Mouse (Mus musculus) spleen, adult 2 months (tissue): ENCODE measurements around the gene Trmo. TPM values are rescaled to one million over a fixed set of nuclear protein-coding genes. Genes with fewer than 3 reads are reported as not detected.

Source experiments
- DNase-seq, 2 experiments: peaks; one replicate each; pipeline versions ENCODE4 v3.0.0 to v3.0.0-alpha.2; 2012 to 2021; ENCODE audit warnings: low spot score in 2 of 2, low read depth in 1 of 2
- H3K27ac ChIP-seq: fragments of 200-500 bp; 2 replicates; pipeline ENCODE4 v1.5.1; 2012; ENCODE audit warnings: low read length, inconsistent platforms; ENCODE audit not compliant: insufficient read depth
- H3K27me3 ChIP-seq: fragments of 200-500 bp; 2 replicates; pipeline ENCODE4 v1.6.1; 2012; ENCODE audit warnings: mild to moderate bottlenecking, moderate library complexity, low read length, inconsistent platforms; ENCODE audit not compliant: control insufficient read depth, insufficient read depth
- H3K36me3 ChIP-seq: fragments of 200-500 bp; 2 replicates; pipeline ENCODE4 v1.6.1; 2012; ENCODE audit warnings: mild to moderate bottlenecking, low read length, inconsistent platforms; ENCODE audit not compliant: control insufficient read depth, insufficient read depth
- H3K4me1 ChIP-seq: fragments of 200-500 bp; 2 replicates; pipeline ENCODE4 v1.6.1; 2011; ENCODE audit warnings: inconsistent platforms; ENCODE audit not compliant: control insufficient read depth, insufficient read depth, insufficient read length
- H3K4me3 ChIP-seq: fragments of 200-500 bp; 2 replicates; pipeline ENCODE4 v1.5.1; 2011; ENCODE audit warnings: mild to moderate bottlenecking, inconsistent platforms; ENCODE audit not compliant: insufficient read depth, insufficient read length; ENCODE audit errors: extremely low read depth
- CTCF ChIP-seq: fragments of 200-500 bp; IDR thresholded peaks from 2 replicates; pipeline ENCODE4 v1.5.1; 2011; ENCODE audit warnings: mild to moderate bottlenecking, inconsistent platforms; ENCODE audit not compliant: insufficient read depth, insufficient read length, insufficient replicate concordance; ENCODE audit errors: extremely low read depth
- POLR2A ChIP-seq: fragments of 200-500 bp; IDR thresholded peaks from 2 replicates; pipeline ENCODE4 v1.6.1; 2011; ENCODE audit warnings: low read depth, low read length, inconsistent platforms
- whole genome bisulfite sequencing: fragments of 180-500 bp; shearing (Covaris S2); methylation state at CpG from one replicate; pipeline ENCODE4 v1.1.7; 2018; 5-methylcytosine and 5-hydroxymethylcytosine counted together
- polyA plus RNA-seq: library from polyadenylated mRNA; depleted of rRNA; stranded (reverse); fragments of >200 nt; gene quantifications from 2 replicates; pipeline ENCODE4 v1.2.3, GENCODE M21; 2012

Trmo gene
- polyA plus RNA-seq, 1 experiment = 11.6 TPM

GRCm38 (mm10) chr4:46342711-46343286 lies 46.4 kb downstream of the Trmo start:
- no peak overlapping the region for H3K27ac ChIP-seq
- peaks cover 42% of the 10 kb centered on the region for H3K27me3 ChIP-seq
- H3K4me3 ChIP-seq = no peak overlapping the region
- no peaks in the 10 kb centered on the region for H3K36me3 ChIP-seq
- 2% methylated on average over 28 of the region's 28 CpGs for WGBS
- H3K4me1 ChIP-seq = peaks cover 15% of the 10 kb centered on the region; the same call in 1 of the 2 replicates
- no peak for TF ChIP-seq POLR2A
- no peak for TF ChIP-seq CTCF
- no peak for DNase-seq

- H3K4me3 ChIP-seq = no peak overlapping the region
- TF ChIP-seq CTCF = no peak
- TF ChIP-seq POLR2A = no peak
- WGBS = 26% methylated on average over 22 of the region's 22 CpGs
- peaks cover 41% of the 10 kb centered on the region for H3K27me3 ChIP-seq
- H3K27ac ChIP-seq = no peak overlapping the region
- peaks cover 15% of the 10 kb centered on the region; the same call in 1 of the 2 replicates for H3K4me1 ChIP-seq
- no peak for DNase-seq
- H3K36me3 ChIP-seq = no peaks in the 10 kb centered on the region
Observed at GRCm38 (mm10) chr4:46341831-46342680, 47.2 kb downstream of the Trmo start.

- H3K27me3 ChIP-seq = peaks cover 33% of the 10 kb centered on the region
- 7% methylated on average over 26 of the region's 26 CpGs for WGBS
- H3K4me1 ChIP-seq = peaks cover 10% of the 10 kb centered on the region; the same call in 1 of the 2 replicates
- no peak for DNase-seq
- H3K27ac ChIP-seq = no peak overlapping the region
- H3K36me3 ChIP-seq = no peaks in the 10 kb centered on the region
- no peak overlapping the region for H3K4me3 ChIP-seq
- TF ChIP-seq POLR2A (no peak), CTCF (no peak)
Observed at GRCm38 (mm10) chr4:46339584-46339983, 49.7 kb downstream of the Trmo start.

- Histone ChIP-seq H3K36me3 (no peaks in the 10 kb centered on the region), H3K27ac (no peak overlapping the region), H3K4me1 (peaks cover 5% of the 10 kb centered on the region; the same call in 1 of the 2 replicates), H3K27me3 (peaks cover 27% of the 10 kb centered on the region), H3K4me3 (no peak overlapping the region)
- DNase-seq = no peak
- TF ChIP-seq POLR2A (no peak), CTCF (no peak)
- 19% methylated on average over 10 of the region's 10 CpGs for WGBS
Observed at GRCm38 (mm10) chr4:46339026-46339425, 50.2 kb downstream of the Trmo start.

- no peak overlapping the region for H3K4me3 ChIP-seq
- no peaks in the 10 kb centered on the region for H3K36me3 ChIP-seq
- H3K27ac ChIP-seq = no peak overlapping the region
- no peaks in the 10 kb centered on the region for H3K4me1 ChIP-seq
- 9% methylated on average over 3 of the region's 3 CpGs for WGBS
- peaks cover 17% of the 10 kb centered on the region for H3K27me3 ChIP-seq
- DNase-seq = no peak
- TF ChIP-seq CTCF (no peak), POLR2A (no peak)
Observed at GRCm38 (mm10) chr4:46337990-46338389, 51.2 kb downstream of the Trmo start.

- no peak for DNase-seq
- 21% methylated on average over 1 of the region's 1 CpGs for WGBS
- no peaks in the 10 kb centered on the region for H3K4me1 ChIP-seq
- no peaks in the 10 kb centered on the region for H3K36me3 ChIP-seq
- TF ChIP-seq POLR2A = no peak
- no peak for TF ChIP-seq CTCF
- H3K27ac ChIP-seq = no peak overlapping the region
- no peak overlapping the region for H3K4me3 ChIP-seq
- peaks cover 10% of the 10 kb centered on the region for H3K27me3 ChIP-seq
Observed at GRCm38 (mm10) chr4:46335846-46336245, 53.4 kb downstream of the Trmo start.
